Mouse (Mus musculus): ENCODE results near the gene Scn5a.

The Scn5a gene

DNA sequence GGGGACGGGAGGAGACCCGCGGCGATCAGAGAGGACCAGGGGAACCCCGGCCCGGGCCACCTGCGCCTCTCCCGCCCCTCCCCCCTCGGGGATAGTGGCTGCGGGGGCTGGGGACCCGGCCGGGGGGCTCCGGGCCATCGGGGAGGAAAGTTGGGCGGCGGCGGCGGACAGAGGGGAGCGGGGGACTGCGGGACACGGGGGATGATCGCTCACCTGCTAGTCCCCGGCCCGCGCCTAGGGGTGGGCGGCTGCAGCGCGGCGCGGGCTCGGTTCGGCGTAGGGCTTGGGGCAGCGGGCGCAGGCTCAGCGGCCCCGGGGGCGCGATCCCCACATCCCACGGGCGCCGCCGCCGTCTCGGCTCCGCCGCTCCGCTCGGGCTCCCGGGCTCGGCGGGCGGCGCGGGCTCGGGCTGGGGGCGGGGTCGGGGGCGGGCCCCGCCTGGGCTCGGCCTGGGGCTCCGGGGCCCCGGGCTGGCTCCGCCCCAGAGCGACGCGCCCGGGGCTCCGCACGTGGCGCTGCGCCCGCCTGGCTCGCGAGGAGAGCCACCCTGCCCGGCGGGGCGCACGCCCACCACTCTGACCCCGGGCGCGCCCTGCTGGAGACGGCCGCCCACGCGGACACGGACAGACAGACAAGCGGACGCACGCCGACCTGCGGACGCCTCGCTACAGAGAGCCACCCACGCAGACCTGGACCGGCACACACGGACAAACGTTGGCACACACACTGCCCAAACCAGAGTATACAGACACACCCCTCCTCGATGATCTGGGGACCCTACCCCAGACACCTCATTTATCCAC lies at the start of gene Scn5a:
Gene Scn5a, minus strand, starts transcription at position 381 of the 803 bp plus-strand sequence.
- DNase-seq (ENCODE audit: low spot score in 2 of 2) = no peak

DNA sequence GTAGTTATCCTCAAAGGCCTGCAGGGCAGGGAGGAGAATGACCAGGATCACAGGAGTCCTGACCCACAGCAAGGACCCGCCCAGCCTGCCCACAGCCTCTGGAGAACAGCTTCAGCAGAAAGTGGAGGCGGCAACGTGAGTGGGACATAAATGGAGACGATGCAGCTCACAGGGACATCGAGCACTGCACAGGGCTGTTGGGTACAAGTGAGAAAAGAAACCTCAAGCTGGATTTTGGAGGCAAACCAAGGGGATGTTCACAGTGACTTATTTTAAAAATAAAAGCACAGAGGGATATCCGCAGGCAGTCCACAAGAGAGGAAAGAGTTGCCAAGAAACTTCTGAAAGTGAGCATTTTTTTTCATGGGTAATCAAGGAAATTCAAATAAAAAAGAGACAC lies 48.4 kb upstream of the Scn5a start:
- DNase-seq (ENCODE audit: low spot score in 2 of 2) = no peak

DNA sequence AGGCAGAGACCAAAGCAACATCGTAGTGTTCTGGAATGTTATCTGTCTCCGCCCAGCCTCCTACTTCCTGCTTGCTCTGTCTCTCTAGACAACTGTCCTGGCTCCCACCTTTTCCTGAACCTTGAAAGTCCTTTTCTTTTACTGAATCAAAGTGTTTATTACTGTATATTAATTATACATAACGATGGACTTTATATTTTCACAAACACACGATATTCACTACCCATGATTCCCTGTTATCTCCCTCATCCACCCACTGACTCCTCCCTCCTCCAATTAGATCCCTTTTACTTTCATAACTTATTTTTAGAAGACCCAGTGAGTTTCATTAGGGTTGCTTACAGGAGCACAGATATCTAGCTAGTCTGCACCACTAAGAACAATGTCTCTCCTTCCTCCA lies 45.3 kb upstream of the Scn5a start:
- DNase-seq (ENCODE audit: low spot score in 2 of 2) = no peak

DNA sequence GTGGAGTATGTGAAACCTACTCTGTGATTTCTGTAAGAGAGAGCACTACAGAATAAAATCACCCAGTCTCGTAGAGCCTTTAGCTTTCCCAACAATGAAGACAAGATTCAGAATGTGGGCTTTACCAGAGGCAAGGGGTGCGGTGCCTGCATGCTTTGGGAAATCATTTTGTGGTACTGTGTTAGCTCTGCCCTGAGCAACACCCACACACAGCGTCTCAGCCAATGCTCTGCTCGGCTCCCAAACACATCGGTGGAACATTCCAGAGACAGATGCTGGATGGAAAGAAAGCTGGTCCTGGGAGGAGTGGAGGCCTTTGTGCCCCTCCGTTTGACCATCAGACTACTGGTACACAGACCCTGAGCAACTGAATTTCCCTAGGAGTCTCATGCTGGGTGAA lies 36.0 kb upstream of the Scn5a start:
- DNase-seq (ENCODE audit: low spot score in 2 of 2) = no peak

DNA sequence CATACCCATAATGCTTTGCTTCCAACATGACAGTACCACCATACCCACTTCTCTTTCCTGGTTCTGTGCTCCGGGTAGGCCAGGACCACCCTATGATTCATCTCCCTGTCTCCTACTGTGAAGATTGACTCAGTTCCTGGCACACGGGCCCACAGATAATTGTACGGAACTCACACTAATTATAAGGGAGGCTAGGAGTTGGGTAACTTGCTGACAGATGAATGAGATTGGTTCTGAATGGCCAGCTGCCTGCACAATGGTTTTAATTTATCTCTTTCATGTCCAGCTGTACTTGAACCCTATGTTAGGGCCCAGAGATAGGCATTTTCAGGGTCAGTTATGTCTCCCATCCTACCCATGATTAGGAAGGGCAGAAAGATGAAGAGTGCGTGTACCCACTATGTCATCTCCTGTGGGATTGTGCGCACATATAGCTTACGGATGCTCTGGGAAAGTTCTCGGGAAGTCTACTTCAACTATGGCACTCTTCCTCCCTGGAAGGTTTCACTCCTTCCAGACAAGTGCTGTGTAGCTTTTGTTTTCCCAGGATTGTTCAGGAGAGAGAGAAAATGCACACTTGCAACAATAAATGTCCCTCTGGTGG lies 31.8 kb upstream of the Scn5a start:
- DNase-seq (ENCODE audit: low spot score in 2 of 2) = no peak

DNA sequence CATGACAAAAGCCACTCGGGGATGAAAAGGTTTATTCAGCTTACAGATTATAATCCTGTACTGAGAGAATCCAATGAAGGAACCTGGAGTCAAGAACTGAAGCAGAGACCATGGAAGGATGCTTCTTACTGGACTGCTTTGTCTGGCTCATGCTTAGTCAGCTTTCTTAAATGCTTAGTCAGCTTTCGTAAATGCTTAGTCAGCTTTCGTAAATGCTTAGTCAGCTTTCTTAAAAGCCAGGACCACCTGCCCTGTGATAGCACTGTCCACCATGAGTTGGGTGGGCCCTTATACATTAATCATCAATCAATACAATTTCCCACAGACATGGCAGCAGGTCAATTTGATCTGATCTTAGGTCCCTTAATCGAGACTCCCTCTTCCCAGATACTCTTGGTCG lies 28.1 kb upstream of the Scn5a start:
- no peak for DNase-seq (ENCODE audit: low spot score in 2 of 2)

DNA sequence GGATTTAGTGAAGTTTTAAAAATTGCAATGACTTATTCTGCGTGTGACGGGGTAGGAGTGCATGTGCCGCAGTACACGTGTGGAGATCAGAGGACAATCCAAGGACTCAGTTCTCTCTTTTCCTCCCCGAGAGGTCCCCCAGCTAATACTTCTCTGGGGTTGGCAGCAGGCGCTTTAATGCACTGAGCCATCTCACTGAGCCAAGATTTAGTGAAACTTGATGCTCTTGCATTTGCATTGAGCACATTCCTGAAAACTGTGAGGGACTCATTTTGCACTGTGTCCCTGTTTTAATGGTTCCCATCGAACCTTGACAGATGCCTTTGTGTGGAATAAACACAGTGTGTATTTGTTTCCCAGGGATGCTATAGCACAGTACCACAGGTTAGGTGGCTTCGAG lies 25.8 kb upstream of the Scn5a start:
- DNase-seq (ENCODE audit: low spot score in 2 of 2) = no peak

DNA sequence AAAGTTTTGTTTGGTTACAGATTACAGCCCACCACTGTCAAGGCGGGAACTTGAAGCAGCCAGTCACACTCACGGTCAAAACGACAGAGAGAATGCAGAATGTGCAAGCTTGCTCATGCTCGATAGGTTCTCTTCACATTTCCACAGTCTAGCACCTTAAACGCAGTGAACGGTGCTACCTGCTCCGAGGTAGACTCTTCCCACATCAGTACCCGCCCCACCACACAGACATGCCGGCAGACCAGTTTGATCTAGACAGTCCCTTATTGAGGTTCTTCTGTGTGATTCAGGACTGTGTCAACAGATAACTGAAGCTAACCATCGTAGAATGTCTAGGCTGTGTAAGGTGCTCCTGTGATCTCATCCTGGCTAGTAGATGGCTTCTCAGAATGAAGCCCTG lies 19.7 kb upstream of the Scn5a start:
- no peak for DNase-seq (ENCODE audit: low spot score in 2 of 2)

DNA sequence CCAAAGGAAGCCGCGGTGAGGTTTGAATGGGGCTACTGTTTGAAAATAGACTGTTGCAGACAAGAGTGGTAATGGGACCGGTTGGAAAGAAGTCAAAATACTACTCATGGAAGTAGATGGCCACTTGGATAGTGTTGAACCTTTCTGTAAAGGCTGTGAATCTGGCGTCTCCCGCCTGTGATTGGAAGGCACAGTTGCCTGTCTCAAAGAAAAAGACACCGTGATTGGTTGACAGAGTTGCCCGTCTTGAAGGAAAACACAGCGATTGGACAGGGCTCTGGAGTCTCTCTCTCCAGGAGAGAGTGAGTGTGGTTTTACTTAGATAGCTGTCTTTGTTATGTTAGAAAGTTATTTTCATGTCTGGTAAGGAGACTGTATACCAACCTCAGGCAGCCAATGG lies 18.5 kb upstream of the Scn5a start:
- no peak for DNase-seq (ENCODE audit: low spot score in 2 of 2)

DNA sequence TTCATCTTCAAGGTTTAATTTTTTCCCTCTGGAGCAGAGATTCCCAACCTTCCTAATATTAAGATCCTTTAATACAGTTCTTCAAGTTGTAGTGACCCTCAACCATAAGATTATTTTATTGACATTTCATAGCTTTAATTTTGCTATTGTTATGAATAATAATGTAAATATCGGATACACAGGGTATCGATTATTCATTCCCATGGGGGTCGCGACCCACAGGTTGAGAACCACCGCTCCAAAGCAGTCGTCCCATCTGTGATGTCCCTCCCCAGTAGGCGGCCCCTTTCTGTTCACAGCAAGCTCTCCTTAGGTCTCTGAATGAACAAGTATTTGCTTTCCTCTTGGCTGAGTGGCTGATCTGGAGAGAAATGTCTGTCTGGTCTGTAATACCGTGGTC lies 10.8 kb upstream of the Scn5a start:
- no peak for DNase-seq (ENCODE audit: low spot score in 2 of 2)

DNA sequence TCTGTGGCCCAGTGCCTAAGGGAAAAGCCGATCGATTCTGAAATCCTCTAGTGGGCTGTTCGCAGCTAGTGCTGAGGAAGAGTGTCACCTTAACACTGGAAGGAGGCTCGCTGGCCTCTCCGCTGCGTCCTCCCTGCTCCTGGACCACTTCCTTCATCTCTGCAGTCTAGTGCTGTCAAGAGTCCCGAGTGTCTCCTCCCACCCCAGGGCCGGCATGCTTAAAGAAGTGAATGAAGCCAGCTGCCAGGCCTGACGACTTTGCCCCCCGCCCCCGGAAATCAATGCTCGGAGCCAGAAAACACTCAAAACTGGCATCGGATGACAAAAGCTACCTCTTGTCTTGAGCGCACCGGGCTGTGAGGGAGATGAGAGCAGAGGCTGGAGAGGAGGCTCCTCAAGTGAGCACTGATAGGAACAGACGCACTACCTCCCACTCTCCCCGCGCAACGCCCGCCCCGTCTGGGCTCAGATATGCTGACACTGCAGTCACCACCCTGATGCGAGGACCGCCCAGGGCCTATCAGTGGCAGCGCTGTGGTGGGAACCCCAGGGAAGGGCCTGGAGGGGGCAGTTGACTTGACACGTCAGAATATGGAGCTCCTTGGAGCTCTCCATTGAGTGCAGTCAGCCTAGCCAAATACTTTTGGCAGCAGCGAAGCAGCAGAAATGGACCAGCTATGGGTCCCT lies 10.1 kb upstream of the Scn5a start:
- DNase-seq (ENCODE audit: low spot score in 2 of 2) = no peak

DNA sequence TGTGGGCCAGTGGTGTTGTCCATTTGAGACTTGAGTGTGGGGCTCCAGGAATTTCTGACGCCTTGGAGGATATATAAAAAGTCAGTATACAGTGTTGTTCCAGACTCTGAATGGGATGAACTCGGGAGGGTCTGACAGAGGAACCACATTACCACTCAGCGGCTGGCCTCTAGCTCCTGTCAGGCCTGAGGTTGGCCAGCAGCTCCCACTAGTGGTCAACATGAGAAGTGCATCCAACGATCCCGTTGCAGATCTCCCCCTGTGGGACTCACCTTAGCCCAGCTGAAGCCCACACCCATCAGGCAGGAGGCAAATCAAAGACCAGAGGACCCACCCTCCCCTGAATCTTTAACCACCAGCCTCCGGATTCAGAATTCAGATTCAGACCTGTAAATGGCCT lies 1.9 kb upstream of the Scn5a start:
- DNase-seq (ENCODE audit: low spot score in 2 of 2) = peak; percentile 47 to 68

DNA sequence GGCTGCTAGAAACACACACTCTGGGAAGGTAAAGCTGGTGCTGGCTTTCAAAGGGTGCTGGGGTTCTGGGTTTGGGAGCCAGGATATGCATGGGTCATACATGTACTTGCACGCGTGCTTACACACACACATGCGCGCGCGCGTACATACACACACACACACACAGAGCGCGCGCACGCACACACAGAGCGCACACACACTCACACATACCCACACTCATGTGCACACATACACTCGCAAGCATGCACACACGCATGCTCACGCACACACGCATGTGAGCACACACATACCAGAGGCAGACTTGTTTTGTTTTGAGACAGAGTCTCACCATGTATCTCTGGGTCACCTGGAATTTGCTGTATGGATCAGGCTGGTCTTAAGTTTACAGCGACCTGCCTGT lies 1.4 kb upstream of the Scn5a start:
- DNase-seq (ENCODE audit: low spot score in 2 of 2) = no peak

DNA sequence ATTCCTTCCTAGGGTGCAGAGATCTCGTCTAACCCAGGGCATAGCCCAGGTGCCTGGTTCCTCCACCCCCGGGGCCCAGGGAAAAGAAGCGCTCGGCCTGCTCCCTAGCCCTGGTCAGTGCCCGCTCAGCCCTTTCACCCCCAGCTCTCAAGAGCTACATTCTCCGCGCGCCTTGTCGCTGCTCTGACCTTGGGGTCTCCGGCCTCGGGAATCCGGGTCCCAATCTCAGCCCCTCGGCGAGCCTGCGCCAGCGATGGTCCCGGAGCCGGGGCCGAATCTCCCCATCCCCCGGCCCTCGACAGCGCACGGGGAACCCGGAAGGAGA lies 543 bp downstream of the Scn5a start:
- DNase-seq (ENCODE audit: low spot score in 2 of 2) = no peak

DNA sequence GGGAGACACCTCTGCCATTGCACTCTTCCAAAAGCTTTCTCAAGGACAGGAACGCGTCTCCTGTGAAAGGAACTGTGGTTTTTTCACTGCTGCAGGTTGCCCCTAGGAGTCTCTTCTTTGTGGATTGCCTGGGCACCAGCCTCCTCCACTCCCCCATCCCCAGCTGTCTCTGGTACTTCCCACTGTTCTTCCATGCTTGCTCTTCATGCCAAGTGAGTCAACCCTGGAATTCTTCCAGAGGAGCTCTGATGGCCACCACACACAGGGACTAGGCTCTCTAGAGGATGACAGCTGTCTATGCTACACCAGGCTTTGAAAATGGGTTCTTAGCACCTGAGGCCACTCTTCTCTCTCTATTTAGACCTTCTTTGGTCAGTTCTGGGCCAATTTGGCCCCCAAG lies 1.8 kb downstream of the Scn5a start:
- DNase-seq (ENCODE audit: low spot score in 2 of 2) = peak in 1 of 2 experiments; percentile 54

DNA sequence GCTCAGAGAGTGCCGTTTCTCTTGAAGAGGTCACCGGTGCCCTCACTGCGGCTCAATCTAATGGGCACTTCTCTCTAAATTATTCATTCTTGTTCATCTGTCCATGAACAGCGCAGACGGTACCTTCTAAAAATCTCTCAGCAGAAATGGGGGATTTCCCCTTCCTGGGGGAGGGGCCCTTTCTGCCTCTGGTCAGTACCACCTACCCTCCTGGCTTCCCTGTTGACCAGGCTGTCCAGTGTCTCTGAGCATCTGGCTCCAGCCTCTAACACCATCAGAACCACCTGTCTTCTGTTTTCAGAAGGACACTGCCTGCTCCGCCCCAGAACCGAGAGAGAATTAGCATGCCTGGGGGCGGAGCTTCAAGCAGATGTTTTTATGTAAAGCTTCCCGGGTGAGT lies 3.1 kb downstream of the Scn5a start:
- DNase-seq (ENCODE audit: low spot score in 2 of 2) = no peak

DNA sequence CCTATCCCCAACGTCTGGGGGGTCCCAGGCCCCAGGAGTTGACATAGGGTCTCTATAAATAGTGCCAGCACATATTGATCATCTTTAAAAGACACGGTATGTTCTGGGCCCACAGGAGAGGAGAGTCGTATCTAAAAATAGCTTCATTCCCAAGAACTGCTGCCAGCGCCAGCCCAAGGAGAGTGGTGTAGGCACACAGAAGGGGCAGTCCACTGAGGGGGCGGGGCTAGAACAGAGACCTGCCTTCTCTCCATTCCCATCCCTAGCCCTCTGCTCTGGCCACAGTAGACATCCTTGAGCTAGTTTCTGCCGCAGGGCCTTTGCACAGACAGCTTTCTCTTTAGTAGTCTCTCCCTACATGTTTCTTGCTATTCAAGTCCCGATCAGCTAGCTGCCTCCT lies 4.5 kb downstream of the Scn5a start:
- peak; percentile 69 to 80 for DNase-seq (ENCODE audit: low spot score in 2 of 2)

DNA sequence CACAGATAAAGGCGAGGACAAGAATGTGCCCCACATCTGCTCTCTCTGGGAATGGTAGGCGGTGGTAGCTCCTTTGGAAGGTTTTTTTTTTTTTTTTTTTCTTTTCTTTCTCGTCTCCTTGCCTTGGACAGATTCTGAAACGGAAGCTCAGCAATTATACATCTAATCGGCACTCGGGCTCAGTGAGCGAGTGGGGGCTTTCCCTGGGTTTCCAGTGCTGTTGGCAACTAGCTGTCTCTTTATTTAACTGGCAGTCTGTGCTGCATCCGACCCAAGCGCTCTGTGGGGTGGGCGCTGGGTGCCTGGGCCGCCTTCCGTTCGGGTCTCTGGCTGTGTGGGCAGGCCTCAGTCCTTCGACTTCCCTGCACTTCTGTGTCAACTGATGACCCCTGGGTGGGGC lies 5.8 kb downstream of the Scn5a start:
- no peak for DNase-seq (ENCODE audit: low spot score in 2 of 2)

DNA sequence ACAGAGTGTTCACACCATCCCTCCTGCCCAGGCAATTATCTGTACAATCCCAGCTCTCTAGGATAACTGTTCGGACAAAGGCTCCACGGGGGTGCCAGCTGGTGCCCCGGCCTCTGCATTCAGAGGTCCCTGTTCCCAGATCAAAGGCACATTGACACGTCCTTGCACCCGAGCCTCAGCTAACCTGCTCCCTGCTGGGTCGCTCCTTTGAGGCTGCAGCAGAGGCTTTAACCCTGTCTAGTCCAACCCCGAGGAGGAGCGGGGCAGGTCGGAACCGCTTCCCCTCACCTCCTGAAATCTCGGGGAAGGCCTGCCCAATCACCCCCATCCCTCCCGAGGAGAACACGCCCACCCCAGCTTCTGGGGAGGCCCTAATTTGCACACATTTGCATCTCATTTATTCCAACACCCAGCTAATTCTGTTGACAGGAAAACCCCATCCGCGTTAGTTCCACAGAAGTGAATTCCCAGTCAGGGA lies 7.4 kb downstream of the Scn5a start:
- no peak for DNase-seq (ENCODE audit: low spot score in 2 of 2)

DNA sequence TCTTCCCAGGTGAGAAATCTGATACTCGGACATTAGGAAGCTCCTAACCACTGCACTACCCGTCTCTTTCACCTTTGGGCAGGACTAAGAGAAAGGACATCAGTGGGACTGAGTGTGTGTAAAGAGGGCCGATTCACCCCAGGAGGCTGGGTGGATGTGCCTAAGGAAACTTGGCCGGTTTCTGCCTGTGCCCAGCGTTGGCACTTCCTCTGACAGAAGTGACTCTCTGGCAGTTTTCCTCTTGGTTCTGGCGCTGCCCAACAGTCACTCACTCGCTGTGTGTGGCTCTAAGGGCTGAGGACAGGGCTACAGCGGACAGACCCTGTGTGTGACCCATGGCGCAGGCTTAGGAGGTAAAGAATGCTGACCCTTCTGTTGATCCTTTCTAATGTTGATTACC lies 8.2 kb downstream of the Scn5a start:
- DNase-seq (ENCODE audit: low spot score in 2 of 2) = peak; percentile 30 to 51

DNA sequence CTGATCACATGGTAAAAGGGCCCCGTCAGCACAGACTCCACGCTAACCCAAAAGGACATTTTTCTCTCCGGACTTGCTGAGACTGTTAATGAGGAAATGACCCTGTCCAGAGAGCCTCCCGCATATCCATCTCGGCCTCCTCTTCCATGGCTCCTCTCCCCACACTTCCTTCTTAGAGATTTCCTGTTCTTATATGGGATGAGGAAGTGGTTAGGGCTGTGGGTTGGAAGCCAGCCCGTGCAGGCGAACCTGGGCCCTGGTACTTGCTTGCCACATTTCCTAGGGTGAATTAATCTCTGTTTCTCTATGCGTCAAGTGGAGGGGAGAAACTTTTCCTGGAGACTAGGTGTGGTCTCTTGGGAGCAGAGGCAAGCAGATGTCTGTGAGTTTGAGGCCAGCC lies 10.1 kb downstream of the Scn5a start:
- no peak for DNase-seq (ENCODE audit: low spot score in 2 of 2)

DNA sequence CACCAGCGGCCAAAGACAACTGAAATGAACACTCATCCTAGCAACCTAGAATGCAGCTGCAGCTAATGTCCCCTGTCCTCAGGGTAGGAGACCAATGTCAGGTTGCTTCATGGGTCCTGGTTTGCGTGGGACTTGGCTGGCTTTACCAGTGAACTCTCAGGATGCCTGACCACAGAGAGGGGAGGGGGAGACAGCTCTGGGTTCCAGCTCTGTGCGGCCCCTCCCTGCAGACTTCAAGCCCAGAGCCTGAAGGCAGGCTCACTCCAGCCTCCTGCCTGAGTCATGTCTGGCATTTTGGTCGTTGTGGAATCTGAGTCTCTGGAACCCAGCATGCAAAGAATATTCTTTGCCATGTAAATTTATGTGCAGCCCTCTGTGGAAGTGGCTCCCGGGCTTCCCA lies 11.0 kb downstream of the Scn5a start:
- no peak for DNase-seq (ENCODE audit: low spot score in 2 of 2)

DNA sequence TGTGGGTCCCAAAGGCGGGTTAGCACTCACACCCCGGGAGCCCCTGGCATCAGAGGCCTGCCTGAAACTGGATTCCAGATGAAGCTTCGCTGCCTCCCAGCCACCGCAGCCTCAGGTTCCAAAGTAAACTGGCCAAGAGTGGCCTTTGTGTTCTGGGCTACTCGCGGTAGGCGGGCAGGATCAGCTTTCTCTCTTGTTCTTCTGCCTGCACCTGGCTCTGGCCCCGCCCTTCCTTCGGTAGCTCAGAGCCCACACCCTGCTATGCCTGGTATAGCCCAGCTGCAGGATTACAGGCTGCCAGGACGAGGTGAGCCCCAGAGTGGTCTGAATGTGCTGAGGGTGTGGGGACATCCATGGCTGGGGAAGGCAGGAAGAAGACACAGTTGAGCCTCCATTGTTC lies 12.6 kb downstream of the Scn5a start:
- no peak for DNase-seq (ENCODE audit: low spot score in 2 of 2)

Data from heart, adult 9 months (tissue).